Mouse (Mus musculus) heart, adult 2 months (tissue): ENCODE measurements around the gene Pcp4. TPM values are rescaled to one million over a fixed set of nuclear protein-coding genes. Genes with fewer than 3 reads are reported as not detected.
A peak's percentile ranks its signal among the peaks of the same experiment; 100 is the strongest.

Experiments used
- DNase-seq, 2 experiments: peaks; one replicate each; pipeline ENCODE4 v3.0.0; 2021
- H3K27ac ChIP-seq: fragments of 200-600 bp; 2 replicates; pipeline ENCODE4 v1.8.1; 2022
- H3K27me3 ChIP-seq: fragments of 200-500 bp; 2 replicates; pipeline ENCODE4 v1.6.1; 2012; ENCODE audit warnings: mild to moderate bottlenecking, low read length, inconsistent platforms, mixed read lengths; ENCODE audit not compliant: control insufficient read depth, insufficient read depth
- H3K36me3 ChIP-seq: fragments of 200-500 bp; 2 replicates; pipeline ENCODE4 v1.6.1; 2012; ENCODE audit warnings: low read length, inconsistent platforms; ENCODE audit not compliant: control insufficient read depth, insufficient read depth
- H3K4me1 ChIP-seq: fragments of 200-500 bp; 2 replicates; pipeline ENCODE4 v1.6.1; 2011; ENCODE audit warnings: low read length; ENCODE audit not compliant: control insufficient read depth, insufficient read depth
- H3K4me3 ChIP-seq: fragments of 200-600 bp; 2 replicates; pipeline ENCODE4 v1.8.1; 2022
- H3K79me2 ChIP-seq: fragments of 200-500 bp; replicated peaks from 2 replicates; pipeline ENCODE4 v1.6.1; 2012; ENCODE audit warnings: mild to moderate bottlenecking, inconsistent platforms, low read length, moderate library complexity, mixed read lengths; ENCODE audit not compliant: control insufficient read depth, insufficient read depth
- H3K9ac ChIP-seq: fragments of 200-500 bp; 2 replicates; pipeline ENCODE4 v1.6.1; 2012; ENCODE audit warnings: low read depth, mild to moderate bottlenecking, control low read depth, inconsistent platforms, low read length, mixed read lengths
- CTCF ChIP-seq: fragments of 200-600 bp; IDR thresholded peaks from 2 replicates; pipeline ENCODE4 v1.8.1; 2022; ENCODE audit warnings: antibody characterized with exemption, mild to moderate bottlenecking, moderate library complexity
- EP300 ChIP-seq: fragments of 200-500 bp; IDR thresholded peaks from 2 replicates; pipeline ENCODE4 v1.6.1; 2011; ENCODE audit warnings: low read depth, low read length, control low read depth; ENCODE audit not compliant: insufficient read depth
- POLR2A ChIP-seq: fragments of 200-500 bp; IDR thresholded peaks from 2 replicates; pipeline ENCODE4 v1.6.1; 2011; ENCODE audit warnings: mild to moderate bottlenecking, low read depth, low read length, control low read depth; ENCODE audit not compliant: insufficient read depth
- WGBS: fragments of 180-500 bp; shearing (Covaris S2); methylation state at CpG from one replicate; pipeline ENCODE4 v1.1.7; 2018; 5-methylcytosine and 5-hydroxymethylcytosine counted together
- intact Hi-C: fragments of 180-260 bp; cut with DNase I; formaldehyde crosslinking; loops from one replicate; pipeline ENCODE4 v1.15.1; 2025
- polyA plus RNA-seq: library from polyadenylated mRNA; depleted of rRNA; stranded (reverse); fragments of >200 nt; gene quantifications from 2 replicates; pipeline ENCODE4 v1.2.3, GENCODE M21; 2012
- total RNA-seq, 2 experiments: library from RNA; stranded (reverse); gene quantifications; 2 replicates each; pipeline ENCODE4 v1.2.3; 2021

The Pcp4 gene
- total and polyA plus RNA-seq, 3 experiments: 0.57 to 3.6 (median 2.1) TPM

DNA sequence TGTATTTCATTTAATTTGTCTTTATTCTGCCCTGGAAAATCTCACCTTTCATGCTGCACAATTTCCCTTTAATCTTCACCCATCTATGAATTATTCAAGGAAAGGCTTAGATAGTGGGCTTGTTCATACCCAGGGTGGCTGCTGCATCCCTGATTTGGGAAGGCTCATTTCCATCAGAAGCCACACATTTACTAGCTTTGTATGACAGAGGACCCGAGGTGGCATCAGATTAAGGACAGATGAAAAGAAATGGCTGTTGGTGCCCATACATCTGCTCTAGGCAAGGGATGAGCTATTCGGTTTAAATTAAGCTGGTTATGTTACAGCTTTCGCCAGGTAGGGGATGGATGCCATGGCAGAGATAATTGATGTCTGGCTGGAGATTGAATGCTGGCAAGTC lies 24.1 kb downstream of the Pcp4 start:
- Histone ChIP-seq H3K27ac (no peak overlapping the region), H3K27me3 (no peaks in the 10 kb centered on the region), H3K9ac (no peak overlapping the region), H3K4me3 (no peak overlapping the region), H3K36me3 (no peaks in the 10 kb centered on the region), H3K79me2 (no peaks in the 10 kb centered on the region), H3K4me1 (no peaks in the 10 kb centered on the region)
- intact Hi-C loops: no loop called here
- DNase-seq: no peak
- TF ChIP-seq EP300 (no peak), CTCF (no peak), POLR2A (no peak)
- WGBS: 72% methylated on average over 3 of the region's 3 CpGs

DNA sequence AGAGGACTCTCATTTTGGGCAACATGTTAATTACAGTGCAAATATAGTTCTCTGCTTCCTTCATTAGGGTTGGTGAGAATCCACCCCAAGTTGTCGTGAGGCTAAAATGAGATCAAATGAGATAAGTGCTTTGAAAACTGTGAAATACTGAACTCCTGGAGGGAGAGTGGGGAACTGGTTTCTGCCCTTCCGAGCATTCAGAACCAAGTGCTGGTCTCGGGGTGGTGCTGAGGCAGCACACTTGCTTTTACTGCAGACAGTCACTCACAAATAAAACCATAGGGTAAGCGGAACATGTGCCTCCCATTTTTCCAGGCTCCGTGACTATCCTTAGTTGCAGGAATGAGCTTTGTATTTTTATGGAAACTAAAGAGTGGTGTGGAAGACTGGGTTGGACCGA lies 26.7 kb downstream of the Pcp4 start:
- TF ChIP-seq POLR2A (no peak), EP300 (no peak), CTCF (no peak)
- DNase-seq: no peak
- no peaks in the 10 kb centered on the region for H3K27me3 ChIP-seq
- intact Hi-C loops: no loop called here
- no peak overlapping the region for H3K9ac ChIP-seq
- H3K4me3 ChIP-seq: no peak overlapping the region
- H3K4me1 ChIP-seq: no peaks in the 10 kb centered on the region
- no peaks in the 10 kb centered on the region for H3K36me3 ChIP-seq
- no peak overlapping the region for H3K27ac ChIP-seq
- 79% methylated on average over 6 of the region's 6 CpGs for WGBS
- H3K79me2 ChIP-seq: no peaks in the 10 kb centered on the region

DNA sequence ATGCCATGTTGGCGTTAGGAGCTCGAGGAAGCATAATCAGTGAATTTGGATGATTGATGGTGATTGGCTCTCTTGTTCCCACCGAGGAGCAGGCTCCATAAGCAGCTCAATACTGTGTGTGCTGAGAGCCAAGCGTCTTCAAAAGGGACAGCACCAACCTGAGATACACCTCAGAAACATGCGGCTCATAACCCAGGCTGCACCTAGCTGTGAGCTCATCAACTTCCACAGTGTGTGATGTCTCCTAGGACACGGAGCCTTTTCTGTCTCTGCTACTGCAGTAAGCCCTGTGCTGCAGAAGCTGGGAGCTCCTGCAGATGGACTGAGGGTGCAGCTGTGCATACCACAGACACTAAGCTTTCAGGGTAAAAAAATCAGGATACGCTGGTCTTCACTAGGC lies 31.5 kb downstream of the Pcp4 start:
- no peak overlapping the region for H3K27ac ChIP-seq
- H3K4me3 ChIP-seq: no peak overlapping the region
- no peak for DNase-seq
- no peaks in the 10 kb centered on the region for H3K36me3 ChIP-seq
- no peak overlapping the region for H3K9ac ChIP-seq
- no peaks in the 10 kb centered on the region for H3K4me1 ChIP-seq
- 68% methylated on average over 7 of the region's 7 CpGs for WGBS
- no peaks in the 10 kb centered on the region for H3K79me2 ChIP-seq
- no peaks in the 10 kb centered on the region for H3K27me3 ChIP-seq
- intact Hi-C loops: no loop called here
- TF ChIP-seq POLR2A: no peak
- TF ChIP-seq CTCF: no peak
- no peak for TF ChIP-seq EP300

DNA sequence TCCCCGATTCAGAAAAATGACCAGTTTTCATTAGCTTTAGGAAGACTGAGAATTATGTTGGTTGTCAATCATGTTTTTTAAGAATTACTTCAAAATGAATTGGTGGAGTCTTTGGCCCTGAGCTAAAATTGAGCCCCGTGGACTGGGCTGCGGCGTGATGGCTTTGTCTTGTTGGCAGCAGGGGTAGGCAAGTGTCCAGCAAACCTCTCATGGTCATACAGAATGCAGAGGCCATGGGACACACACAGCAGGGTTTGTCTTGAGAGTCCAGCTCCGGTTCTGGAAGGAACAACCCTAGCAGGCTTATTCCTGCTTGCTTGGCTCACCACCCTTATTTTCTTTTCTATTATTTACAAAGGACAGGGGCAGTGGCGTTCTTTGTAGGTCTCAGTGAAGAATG lies 33.8 kb downstream of the Pcp4 start:
- WGBS: 69% methylated on average over 6 of the region's 6 CpGs
- Histone ChIP-seq H3K36me3 (no peaks in the 10 kb centered on the region), H3K27ac (no peak overlapping the region), H3K9ac (no peak overlapping the region), H3K27me3 (no peaks in the 10 kb centered on the region), H3K4me1 (no peaks in the 10 kb centered on the region), H3K79me2 (no peaks in the 10 kb centered on the region), H3K4me3 (no peak overlapping the region)
- TF ChIP-seq EP300 (no peak), CTCF (no peak), POLR2A (no peak)
- no peak for DNase-seq
- intact Hi-C loops: no loop called here

DNA sequence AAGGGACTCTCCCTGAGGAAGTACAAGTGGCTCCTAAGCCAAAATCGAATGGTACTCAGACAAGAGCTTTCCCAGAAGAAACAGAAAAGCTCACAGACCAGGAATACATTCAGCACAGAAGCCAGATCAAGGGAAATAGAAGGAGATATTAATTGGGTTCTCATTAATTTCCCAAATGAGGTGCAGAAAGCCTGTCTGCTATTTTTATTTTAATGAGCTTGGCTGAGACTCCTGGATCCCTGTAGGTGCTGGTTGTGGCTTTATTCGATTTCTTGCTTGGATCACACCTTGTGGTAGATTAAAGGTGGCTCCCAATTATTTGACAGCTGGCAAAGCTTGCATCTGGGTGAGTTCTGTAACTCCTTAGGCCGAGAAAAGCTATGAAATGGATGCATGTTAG lies 35.2 kb downstream of the Pcp4 start:
- Histone ChIP-seq H3K79me2 (no peaks in the 10 kb centered on the region), H3K36me3 (no peaks in the 10 kb centered on the region), H3K4me1 (no peaks in the 10 kb centered on the region), H3K27me3 (no peaks in the 10 kb centered on the region), H3K4me3 (no peak overlapping the region), H3K9ac (no peak overlapping the region), H3K27ac (no peak overlapping the region)
- intact Hi-C loops: no loop called here
- DNase-seq: no peak
- WGBS: 48% methylated on average over 3 of the region's 3 CpGs
- TF ChIP-seq EP300 (no peak), CTCF (no peak), POLR2A (no peak)

DNA sequence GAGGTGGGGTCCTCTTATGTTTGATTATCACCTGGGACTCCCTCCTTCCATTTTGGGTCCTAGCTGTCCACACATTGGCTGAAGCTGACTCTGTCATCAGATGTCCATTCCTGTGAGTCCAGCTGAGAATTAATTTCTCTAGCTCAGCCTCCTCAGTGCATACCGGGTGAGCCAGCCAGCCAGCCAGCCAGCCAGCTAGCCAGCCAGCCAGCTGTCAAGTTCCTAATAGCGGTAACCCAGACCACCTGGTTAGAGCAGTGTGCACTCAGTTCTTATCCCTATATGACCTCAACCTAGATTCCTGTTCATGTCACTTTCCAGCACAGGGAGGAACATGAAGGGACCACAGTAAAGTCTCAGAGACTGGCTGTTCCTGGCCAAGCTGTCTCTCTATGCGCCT lies 47.1 kb downstream of the Pcp4 start:
- 64% methylated on average over 3 of the region's 3 CpGs for WGBS
- no peaks in the 10 kb centered on the region for H3K79me2 ChIP-seq
- H3K27me3 ChIP-seq: no peaks in the 10 kb centered on the region
- DNase-seq: peak in 1 of 2 experiments; percentile 13
- H3K4me3 ChIP-seq: no peak overlapping the region
- no peak overlapping the region for H3K27ac ChIP-seq
- no peak overlapping the region for H3K9ac ChIP-seq
- TF ChIP-seq CTCF (no peak), POLR2A (no peak)
- intact Hi-C loops: no loop called here
- H3K36me3 ChIP-seq: no peaks in the 10 kb centered on the region
- no peaks in the 10 kb centered on the region for H3K4me1 ChIP-seq

DNA sequence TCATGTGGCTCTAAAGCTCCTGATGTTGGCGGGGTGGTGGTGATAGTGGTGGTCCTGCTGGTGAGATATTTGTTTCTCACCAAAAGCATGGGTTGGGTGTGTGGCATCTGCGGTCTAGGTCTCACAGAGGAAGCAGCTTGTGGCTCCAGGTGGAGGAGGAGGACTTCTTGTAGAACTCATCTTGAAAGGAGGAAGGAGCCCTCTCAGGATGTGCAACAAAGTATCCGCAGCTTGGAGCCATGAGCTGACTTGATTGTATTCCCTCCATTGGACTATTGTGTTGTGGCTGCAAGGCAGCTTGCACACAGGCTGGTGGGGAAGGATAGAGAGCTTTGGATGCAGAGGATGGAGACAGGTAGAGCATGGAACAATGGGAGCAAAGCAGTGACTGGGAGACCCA lies 60.1 kb downstream of the Pcp4 start:
- no peak overlapping the region for H3K4me3 ChIP-seq
- intact Hi-C loops: no loop called here
- WGBS: 89% methylated on average over 3 of the region's 3 CpGs
- no peaks in the 10 kb centered on the region for H3K27me3 ChIP-seq
- H3K4me1 ChIP-seq: no peaks in the 10 kb centered on the region
- H3K36me3 ChIP-seq: no peaks in the 10 kb centered on the region
- no peak overlapping the region for H3K9ac ChIP-seq
- no peak overlapping the region for H3K27ac ChIP-seq
- H3K79me2 ChIP-seq: no peaks in the 10 kb centered on the region
- no peak for TF ChIP-seq POLR2A
- TF ChIP-seq CTCF: no peak
- no peak for TF ChIP-seq EP300
- DNase-seq: no peak
